Mouse (Mus musculus) small intestine, adult 2 months (tissue): ENCODE data around the gene Dlgap1.

Experiments used
- CTCF ChIP-seq: fragments of 200-500 bp; IDR thresholded peaks from 2 replicates; pipeline ENCODE4 v1.5.1; 2012; ENCODE audit warnings: low read depth, mild to moderate bottlenecking, control low read depth, inconsistent platforms, low read length, moderate library complexity, mixed read lengths; ENCODE audit not compliant: insufficient replicate concordance, insufficient read length; ENCODE audit errors: extremely low read depth
- POLR2A ChIP-seq: fragments of 200-500 bp; IDR thresholded peaks from 2 replicates; pipeline ENCODE4 v1.6.1; 2012; ENCODE audit warnings: low read depth, mild to moderate bottlenecking, control low read depth, inconsistent platforms, low read length, moderate library complexity

GRCm38 (mm10) chr17:70256371-70256770 is 287.5 kb downstream of the Dlgap1 start:
- no peak for TF ChIP-seq CTCF
- TF ChIP-seq POLR2A: no peak
